Mouse (Mus musculus): Measurements from ENCODE around the gene Zbtb45.

The Zbtb45 gene

DNA sequence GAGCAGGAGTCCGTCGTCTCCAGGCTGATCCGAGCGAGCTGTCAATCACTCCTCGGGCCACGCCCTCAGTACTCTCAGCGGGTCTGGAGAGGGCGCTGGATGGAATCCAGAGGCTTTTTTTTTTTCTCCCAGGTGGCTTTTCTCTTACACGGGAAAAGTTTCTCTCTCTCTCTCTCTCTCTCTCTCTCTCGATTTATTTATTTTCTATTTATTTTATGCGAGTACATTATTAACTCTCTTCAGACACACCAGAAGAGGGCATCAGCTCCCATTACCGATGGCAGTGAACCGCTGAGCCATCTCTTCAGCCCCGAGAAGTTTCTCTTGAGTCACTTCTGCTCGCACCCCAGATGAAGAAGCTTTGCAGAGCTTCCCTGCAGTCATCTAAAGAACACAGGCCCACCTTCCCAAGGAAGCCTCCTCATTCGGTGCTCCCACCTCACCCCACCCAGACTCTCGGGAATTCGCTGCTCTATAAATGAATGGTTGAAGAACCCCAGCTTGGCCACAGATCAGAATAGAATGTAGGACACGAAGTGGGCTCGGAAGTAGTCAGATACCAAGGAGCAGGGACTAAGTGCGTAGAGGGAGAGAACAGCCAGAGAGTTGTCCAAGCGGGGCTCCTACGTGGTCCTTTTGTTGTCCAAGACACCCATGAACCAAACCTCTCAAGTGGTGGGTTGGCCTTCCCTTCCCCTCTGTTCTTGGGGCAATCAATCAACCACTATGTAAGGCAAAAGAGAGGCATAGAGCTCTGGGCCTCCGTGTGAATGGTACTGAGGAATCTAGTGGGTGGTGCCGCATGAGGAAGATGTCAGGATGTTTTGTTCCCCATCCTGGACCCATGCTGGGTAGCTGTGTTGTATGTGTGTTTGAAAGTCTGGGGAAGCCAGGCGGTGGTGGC, at the start of gene Zbtb45:
Gene Zbtb45 (minus strand): TSS at position 30 of the 904 bp plus-strand sequence.
- DNase-seq (ENCODE audit: low read depth), result no peak

DNA sequence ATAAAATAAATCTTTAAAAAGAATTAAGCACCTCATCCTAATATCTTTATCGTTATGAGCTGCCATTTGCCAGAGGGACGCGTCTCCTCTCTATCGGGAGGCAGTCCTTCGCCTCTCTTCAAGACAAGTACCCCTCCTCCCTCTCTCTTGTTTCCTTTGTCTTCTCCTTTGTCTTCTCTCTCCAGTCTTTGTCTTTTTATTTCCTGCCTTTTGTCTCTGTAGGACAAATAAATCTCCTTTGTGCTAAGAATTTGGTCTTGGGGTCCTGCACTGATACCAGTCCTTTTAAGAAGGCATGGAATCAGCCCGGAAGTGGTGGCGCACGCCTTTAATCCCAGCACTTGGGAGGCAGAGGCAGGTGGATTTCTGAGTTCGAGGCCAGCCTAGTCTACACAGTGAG, 49.7 kb upstream of the Zbtb45 start:
- DNase-seq (ENCODE audit: low read depth), result no peak

DNA sequence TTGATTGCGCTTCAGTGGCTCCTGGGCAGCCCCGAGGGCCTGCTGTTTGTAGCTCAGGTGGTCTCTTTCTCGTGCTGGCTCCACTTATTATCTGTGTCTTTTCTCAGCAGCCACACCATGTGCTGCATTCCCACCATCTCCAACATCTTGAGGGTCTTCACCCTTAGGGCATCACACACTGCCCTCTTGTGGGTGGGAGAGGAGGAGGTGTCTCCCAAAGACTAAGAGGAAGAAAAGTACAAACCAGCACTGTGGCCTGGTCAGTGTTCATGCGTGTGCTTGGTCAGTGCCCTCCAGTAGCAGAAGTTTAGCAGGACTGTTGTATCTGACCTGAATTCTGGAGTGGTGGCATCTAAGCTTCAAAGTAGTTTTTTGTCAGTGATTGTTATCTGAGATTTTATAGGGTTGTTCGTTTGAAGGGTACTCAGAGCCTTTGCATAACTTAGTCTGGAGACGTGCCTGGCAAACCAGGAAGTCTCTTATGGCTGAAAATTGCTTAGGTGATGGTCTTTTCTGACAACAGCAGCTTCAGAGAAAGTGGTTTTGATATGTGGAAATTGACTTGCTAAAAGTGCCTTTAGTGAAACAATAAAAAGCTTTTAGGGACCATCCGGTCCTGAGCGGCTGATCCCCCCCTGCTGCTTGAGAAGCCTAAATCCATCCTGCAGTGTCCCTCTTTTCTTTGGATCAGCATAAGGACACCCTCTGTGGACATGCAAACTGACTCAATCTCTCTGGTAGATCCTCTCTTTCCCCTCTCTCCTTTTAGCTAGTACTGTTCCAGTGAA, 47.3 kb upstream of the Zbtb45 start:
- no peak for DNase-seq (ENCODE audit: low read depth)

DNA sequence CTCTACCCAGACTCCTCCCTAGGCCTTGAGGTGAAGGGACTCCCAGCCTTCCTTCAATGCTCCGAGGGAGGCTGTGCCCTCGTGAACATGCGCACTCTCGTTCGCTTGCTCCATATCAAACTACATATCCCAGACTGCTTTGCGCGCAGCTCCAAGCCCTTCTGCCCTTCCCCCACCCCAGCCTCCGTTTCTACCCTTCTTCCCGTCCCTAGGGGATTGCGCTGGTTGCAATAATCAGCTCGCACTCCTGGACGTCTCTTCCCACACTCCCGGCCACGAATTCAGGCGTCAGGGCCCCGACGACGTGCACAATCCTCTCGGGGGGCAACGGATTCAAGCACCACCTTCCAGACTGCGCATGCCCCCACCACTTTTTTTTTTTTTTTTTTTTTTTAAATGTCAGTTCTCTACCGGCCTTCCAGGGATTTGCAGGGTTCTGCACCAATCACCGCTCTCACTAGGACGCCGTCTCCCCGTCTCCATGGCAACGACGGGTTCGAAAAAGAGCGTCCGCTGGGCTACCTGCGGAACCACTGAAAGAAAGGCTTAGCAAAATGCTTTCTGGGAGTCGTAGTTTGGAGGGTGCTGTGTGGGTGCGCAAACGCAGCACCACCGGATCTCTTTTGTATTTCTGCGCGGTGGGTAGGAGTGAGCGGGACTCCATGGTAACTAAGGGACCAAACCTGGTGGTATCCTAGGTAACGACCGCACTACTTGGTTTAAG, 44.6 kb upstream of the Zbtb45 start, which contains the start of gene Mzf1:
Gene Mzf1 (minus strand): TSS at position 478 of the 724 bp plus-strand sequence.
- DNase-seq (ENCODE audit: low read depth), result peak; percentile 98

- no peak for DNase-seq (ENCODE audit: low read depth)
These were observed 44.1 kb upstream of the Zbtb45 start for GRCm38 (mm10) chr7:13053961-13054286.

GRCm38 (mm10) chr7:13053501-13053900, 43.7 kb upstream of the Zbtb45 start:
- no peak for DNase-seq (ENCODE audit: low read depth)

- DNase-seq (ENCODE audit: low read depth), result no peak
These were observed 43.2 kb upstream of the Zbtb45 start for GRCm38 (mm10) chr7:13053001-13053400.

- DNase-seq (ENCODE audit: low read depth), result peak; percentile 89
These were observed 36.2 kb upstream of the Zbtb45 start for GRCm38 (mm10) chr7:13046084-13046483.

- DNase-seq (ENCODE audit: low read depth), result no peak
These were observed 34.4 kb upstream of the Zbtb45 start for GRCm38 (mm10) chr7:13044254-13044625.

DNA sequence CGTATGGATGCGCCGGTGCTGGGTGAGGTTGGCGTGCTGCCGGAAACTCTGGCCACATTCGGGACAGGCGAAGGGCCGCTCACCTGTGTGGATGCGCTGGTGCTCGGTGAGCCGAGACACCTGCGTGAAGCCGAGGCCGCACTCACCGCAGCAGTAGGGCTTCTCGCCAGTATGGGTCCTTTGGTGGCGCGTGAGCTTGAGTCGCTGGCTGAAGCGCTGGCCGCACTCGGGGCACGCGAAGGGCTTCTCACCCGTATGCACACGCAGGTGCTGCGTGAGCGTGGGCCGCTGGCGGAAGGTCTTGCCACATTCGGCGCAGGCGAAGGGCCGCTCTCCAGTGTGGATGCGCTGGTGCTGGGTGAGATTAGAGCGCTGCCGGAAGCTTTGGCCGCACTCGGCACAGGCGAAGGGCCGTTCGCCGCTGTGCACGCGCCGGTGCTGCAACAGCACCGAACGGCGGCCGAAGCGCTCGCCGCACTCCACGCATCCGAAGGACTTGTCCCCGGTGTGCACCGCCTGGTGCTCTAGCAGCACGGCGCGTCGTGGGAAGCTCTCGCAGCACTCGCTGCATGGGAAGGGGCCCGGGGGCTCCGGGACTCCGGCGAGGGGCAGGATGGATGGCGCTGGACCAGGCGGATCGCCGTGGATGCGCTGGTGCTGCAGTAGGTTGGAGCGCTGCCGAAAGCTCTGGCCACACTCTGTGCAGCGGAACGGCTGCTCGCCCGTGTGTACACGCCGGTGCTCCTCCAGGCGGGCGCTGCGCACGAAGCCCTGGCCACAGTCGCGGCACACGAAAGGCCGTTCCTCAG, 33.8 kb upstream of the Zbtb45 start:
- DNase-seq (ENCODE audit: low read depth), result peak; percentile 38

DNA sequence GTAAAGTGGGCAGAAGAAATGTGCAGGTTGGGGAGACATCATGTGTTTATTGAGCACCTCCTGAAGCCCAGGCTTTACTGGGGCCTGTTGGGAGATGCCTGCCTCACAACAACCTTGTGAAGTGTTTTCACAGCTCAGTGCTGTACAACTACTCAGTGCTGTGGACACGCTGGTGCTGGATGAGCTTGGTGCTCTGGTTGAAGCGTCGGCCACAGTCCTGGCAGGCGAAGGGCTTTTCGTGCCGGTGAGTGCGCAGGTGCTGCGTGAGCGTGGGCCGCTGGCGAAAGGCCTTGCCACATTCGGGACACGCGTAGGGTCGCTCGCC, 33.2 kb upstream of the Zbtb45 start:
- peak; percentile 4 for DNase-seq (ENCODE audit: low read depth)

DNA sequence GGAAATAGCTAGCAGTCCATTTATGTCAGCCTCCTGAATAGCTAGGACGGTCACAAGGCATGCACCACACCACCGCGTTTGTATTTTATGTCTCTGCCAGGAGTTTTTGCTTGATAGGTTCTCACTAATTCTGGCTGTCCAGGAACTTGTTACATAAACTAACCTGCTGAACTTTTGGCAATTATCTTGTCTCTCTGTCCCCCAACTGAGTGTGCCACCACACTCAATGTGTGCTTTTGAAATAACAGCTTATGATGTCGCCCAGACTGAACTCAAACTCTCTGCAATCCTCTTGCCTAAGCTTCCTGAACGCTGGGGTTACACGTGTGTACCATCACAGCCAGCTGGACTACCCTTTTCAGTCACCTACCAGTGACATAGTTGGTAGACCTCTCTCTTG, 32.7 kb upstream of the Zbtb45 start:
- DNase-seq (ENCODE audit: low read depth), result no peak

- DNase-seq (ENCODE audit: low read depth), result no peak
These were observed 31.4 kb upstream of the Zbtb45 start for GRCm38 (mm10) chr7:13041256-13041655.

GRCm38 (mm10) chr7:13039181-13039580, 29.3 kb upstream of the Zbtb45 start:
- no peak for DNase-seq (ENCODE audit: low read depth)

DNA sequence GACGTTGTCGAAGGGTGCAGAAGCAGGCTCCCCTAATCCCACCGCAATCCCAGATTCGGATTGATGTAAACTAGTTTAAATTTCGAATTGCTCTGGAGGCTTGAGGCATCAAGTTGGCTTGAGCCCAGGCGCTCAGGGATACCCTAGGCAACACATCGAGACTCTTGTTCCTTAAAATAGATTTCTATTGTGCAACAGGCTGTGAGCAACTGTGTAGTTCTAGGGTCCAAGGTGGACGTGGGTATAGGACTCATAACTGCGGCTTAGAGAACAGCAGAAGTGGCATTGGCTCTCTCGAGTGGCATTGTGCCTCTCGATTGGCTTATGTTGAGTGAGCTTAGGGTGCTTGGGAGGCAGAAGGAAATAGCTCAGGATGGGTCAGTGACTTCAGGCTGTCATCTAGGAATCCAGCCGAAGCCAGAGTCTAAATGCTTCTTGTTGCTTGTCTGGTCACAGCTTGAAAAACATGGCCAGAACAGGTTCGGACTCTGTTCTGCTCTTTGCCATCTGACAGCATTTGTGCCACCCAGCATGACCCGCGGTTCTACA, 28.9 kb upstream of the Zbtb45 start:
- DNase-seq (ENCODE audit: low read depth), result no peak

GRCm38 (mm10) chr7:13037901-13038555, 28.2 kb upstream of the Zbtb45 start, which contains the start of gene Ube2m:
Gene Ube2m (minus strand): TSS chr7:13038275.
- peak; percentile 100 for DNase-seq (ENCODE audit: low read depth)

DNA sequence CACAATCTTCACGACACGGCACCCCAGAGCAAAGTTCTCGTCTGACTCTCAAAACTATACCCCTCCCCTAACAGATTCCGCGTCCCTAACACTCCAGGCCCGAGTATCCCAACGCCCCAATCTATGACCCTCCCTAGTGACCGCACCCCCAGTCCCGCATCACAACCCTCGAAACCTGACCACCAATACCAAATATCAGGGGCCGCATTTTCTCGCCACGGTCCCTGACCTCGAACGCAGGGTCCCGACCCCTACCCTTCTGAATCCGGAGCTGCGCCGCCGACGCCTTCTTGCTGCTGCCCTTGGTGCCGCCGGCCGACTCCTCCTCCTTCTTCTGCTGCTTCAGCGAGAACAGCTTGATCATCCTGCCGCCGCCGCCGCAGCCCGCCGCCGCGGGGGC, 27.5 kb upstream of the Zbtb45 start:
- DNase-seq (ENCODE audit: low read depth), result no peak

- DNase-seq (ENCODE audit: low read depth), result no peak
These were observed 27.0 kb upstream of the Zbtb45 start for GRCm38 (mm10) chr7:13036806-13037205.

DNA sequence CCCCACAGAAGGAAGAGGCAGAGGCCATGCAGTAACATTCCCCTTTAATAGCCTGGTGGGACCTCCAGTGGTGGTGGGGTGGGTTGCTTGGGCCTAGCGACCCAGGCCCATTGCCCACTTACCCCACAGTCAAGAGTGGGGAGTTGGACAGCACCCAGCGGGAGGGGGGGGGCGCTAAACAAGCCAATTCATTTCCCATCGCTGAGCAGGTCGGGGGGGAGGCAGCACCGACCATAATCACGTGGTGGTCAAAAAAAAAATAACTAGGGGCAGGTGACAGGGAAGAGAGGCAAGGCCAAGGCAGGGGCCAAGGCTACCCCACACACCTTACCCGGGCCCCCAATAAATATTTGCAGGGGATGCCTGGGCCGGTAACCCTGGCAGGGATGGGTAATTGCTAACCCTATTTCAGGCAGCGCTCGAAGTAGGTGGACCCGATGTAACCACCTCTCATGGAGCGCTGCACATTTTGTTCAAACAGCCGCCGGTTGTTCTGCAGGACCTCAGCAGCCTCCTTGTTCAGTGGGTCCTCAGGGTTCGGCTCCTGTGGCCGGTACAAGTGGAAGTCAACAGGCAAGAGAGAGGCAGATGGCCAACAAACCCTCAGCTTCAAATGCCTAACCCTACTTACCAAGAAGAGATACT, 25.5 kb upstream of the Zbtb45 start:
- DNase-seq (ENCODE audit: low read depth), result no peak
